Mouse (Mus musculus) midbrain, embryonic 13.5 days (tissue): ENCODE results near the gene Slc11a1. TPM values are rescaled to one million over a fixed set of nuclear protein-coding genes. Genes with fewer than 3 reads are reported as not detected.
A peak's percentile ranks its signal among the peaks of the same experiment; 100 is the strongest.

Experiments used
- ATAC-seq: fragments of 200-750 bp; cut with Nextera tagmentation; 2 replicates; pipeline ENCODE4 v1.8.0; 2017; ENCODE audit warnings: mild to moderate bottlenecking, moderate TSS enrichment, moderate library complexity
- H3K27ac ChIP-seq: fragments of 300-500 bp; sonication (generic); 2 replicates; pipeline ENCODE4 v1.5.1; 2015; ENCODE audit warnings: inconsistent platforms, mild to moderate bottlenecking, moderate library complexity
- H3K27me3 ChIP-seq: fragments of 300-500 bp; sonication (generic); 2 replicates; pipeline ENCODE4 v1.6.1; 2015; ENCODE audit warnings: mild to moderate bottlenecking, inconsistent platforms
- H3K36me3 ChIP-seq: fragments of 300-500 bp; sonication (generic); 2 replicates; pipeline ENCODE4 v1.6.1; 2015; ENCODE audit warnings: mild to moderate bottlenecking, inconsistent platforms
- H3K4me1 ChIP-seq: fragments of 300-500 bp; sonication (generic); replicated peaks from 2 replicates; pipeline ENCODE4 v1.6.1; 2015; ENCODE audit warnings: inconsistent platforms
- H3K4me2 ChIP-seq: fragments of 300-500 bp; sonication (generic); replicated peaks from 2 replicates; pipeline ENCODE4 v1.6.1; 2015; ENCODE audit warnings: moderate library complexity, mild to moderate bottlenecking, inconsistent platforms
- H3K4me3 ChIP-seq: fragments of 300-500 bp; sonication (generic); replicated peaks from 2 replicates; pipeline ENCODE4 v1.5.1; 2015; ENCODE audit warnings: mild to moderate bottlenecking, inconsistent platforms
- H3K9ac ChIP-seq: fragments of 300-500 bp; sonication (generic); replicated peaks from 2 replicates; pipeline ENCODE4 v1.6.1; 2015; ENCODE audit warnings: mild to moderate bottlenecking, inconsistent platforms
- H3K9me3 ChIP-seq: fragments of 300-500 bp; sonication (generic); 2 replicates; pipeline ENCODE4 v1.6.1; 2016; ENCODE audit warnings: mild to moderate bottlenecking, inconsistent platforms
- WGBS: fragments of 180-500 bp; shearing (Covaris S2); methylation state at CpG from one replicate; pipeline ENCODE4 v1.1.7; 2015; 5-methylcytosine and 5-hydroxymethylcytosine counted together
- microRNA counts: library from miRNA; unstranded; fragments of <30 nt; microRNA quantifications from one replicate; lab custom pipeline; 2016
- microRNA-seq: library from miRNA; unstranded; fragments of <30 nt; microRNA quantifications from one replicate; pipeline ENCODE4, GENCODE M21; 2016
- polyA plus RNA-seq: library from polyadenylated mRNA; unstranded; fragments of >200 nt; fragmentation: Nextera tagmentation; extraction: Ambion mirVana; gene quantifications from 2 replicates; pipeline ENCODE4 v1.2.1, GENCODE M21; 2015

Slc11a1 gene
- polyA plus RNA-seq, 1 experiment from 2014 or later: 2.9 TPM

GRCm38 (mm10) chr1:74435563-74435962 is 60.6 kb downstream of the Slc11a1 start:
- no peaks in the 10 kb centered on the region for H3K9me3 ChIP-seq
- peaks cover 56% of the 10 kb centered on the region for H3K36me3 ChIP-seq
- no peak overlapping the region for H3K27ac ChIP-seq
- H3K4me3 ChIP-seq: no peak overlapping the region
- H3K4me1 ChIP-seq: no peaks in the 10 kb centered on the region
- WGBS: 87% methylated on average over 6 of the region's 6 CpGs
- H3K4me2 ChIP-seq: no peak overlapping the region
- H3K9ac ChIP-seq: no peak overlapping the region
- no peaks in the 10 kb centered on the region for H3K27me3 ChIP-seq
- ATAC-seq: no peak

MicroRNAs within 50 kb of the gene (microRNA counts, 519-probe panel; counts per million panel counts)
- 4,133 counts per million, percentile 77 among the panel's probes with 10 or more counts for microRNA mmu-miR-26b (lab: Ali Mortazavi, UCI)

Small RNA genes lying within 50 kb of the gene (microRNA-seq; reads per million reads assigned to microRNA genes)
- 17,968 reads per million, percentile 97 among the genes with 10 or more reads in this experiment for gene Mir26b

Other genes starting within 250 kb of the Slc11a1 start
- 0.31 and 0.42 TPM in 2 replicates for gene Rufy4, start 249.7 kb upstream of the Slc11a1 start, polyA plus RNA-seq
- 0.09 TPM in 2 replicates for gene Cxcr2, start 221.2 kb upstream of the Slc11a1 start, polyA plus RNA-seq
- gene Cxcr1, start 180.6 kb upstream of the Slc11a1 start, polyA plus RNA-seq: not detected in 2 replicates
- gene Arpc2, start 139.1 kb upstream of the Slc11a1 start, polyA plus RNA-seq: 384 and 393 TPM in 2 replicates
- 0.24 and 0.31 TPM in 2 replicates for gene Gpbar1, start 96.6 kb upstream of the Slc11a1 start, polyA plus RNA-seq
- 198 and 203 TPM in 2 replicates for gene Aamp, start 90.5 kb upstream of the Slc11a1 start, polyA plus RNA-seq
- 81.5 and 92.2 TPM in 2 replicates for gene Pnkd, start 90.3 kb upstream of the Slc11a1 start, polyA plus RNA-seq
- 6.3 and 7.1 TPM in 2 replicates for gene Tmbim1, start 69.6 kb upstream of the Slc11a1 start, polyA plus RNA-seq
- gene Catip, start 13.1 kb upstream of the Slc11a1 start, polyA plus RNA-seq: 0.41 and 0.62 TPM in 2 replicates
- gene Ctdsp1, start 16.3 kb downstream of the Slc11a1 start, polyA plus RNA-seq: 17.2 and 18.6 TPM in 2 replicates
- 0.20 and 0.30 TPM in 2 replicates for gene Vil1, start 34.2 kb downstream of the Slc11a1 start, polyA plus RNA-seq
- gene Cnot9, start 130.9 kb downstream of the Slc11a1 start, polyA plus RNA-seq: 57.7 and 58.3 TPM in 2 replicates
- gene Plcd4, start 167.7 kb downstream of the Slc11a1 start, polyA plus RNA-seq: 2.2 and 2.9 TPM in 2 replicates
- 32.2 and 33.4 TPM in 2 replicates for gene Usp37, start 169.1 kb downstream of the Slc11a1 start, polyA plus RNA-seq
- 7.9 and 9.0 TPM in 2 replicates for gene Zfp142, start 213.1 kb downstream of the Slc11a1 start, polyA plus RNA-seq
- 21.1 and 24.4 TPM in 2 replicates for gene Bcs1l, start 213.1 kb downstream of the Slc11a1 start, polyA plus RNA-seq
- 42.9 and 49.3 TPM in 2 replicates for gene Rnf25, start 226.2 kb downstream of the Slc11a1 start, polyA plus RNA-seq
- gene Stk36, start 226.2 kb downstream of the Slc11a1 start, polyA plus RNA-seq: 25.8 and 26.4 TPM in 2 replicates